Mouse (Mus musculus) spleen, adult 2 months (tissue): Measurements from ENCODE around the gene Gm28539. TPM values are rescaled to one million over a fixed set of nuclear protein-coding genes. Genes with fewer than 3 reads are reported as not detected.
"Not testable (repeated sequence)": the region's sequence is repeated elsewhere in the genome, so short reads cannot be mapped to it uniquely, and the experiment has no call there.

Source experiments
- DNase-seq, 2 experiments: peaks; one replicate each; pipeline versions ENCODE4 v3.0.0 to v3.0.0-alpha.2; 2012 to 2021; ENCODE audit warnings: low spot score in 2 of 2, low read depth in 1 of 2
- H3K27ac ChIP-seq: fragments of 200-500 bp; 2 replicates; pipeline ENCODE4 v1.5.1; 2012; ENCODE audit warnings: low read length, inconsistent platforms; ENCODE audit not compliant: insufficient read depth
- H3K27me3 ChIP-seq: fragments of 200-500 bp; 2 replicates; pipeline ENCODE4 v1.6.1; 2012; ENCODE audit warnings: mild to moderate bottlenecking, moderate library complexity, low read length, inconsistent platforms; ENCODE audit not compliant: control insufficient read depth, insufficient read depth
- H3K36me3 ChIP-seq: fragments of 200-500 bp; 2 replicates; pipeline ENCODE4 v1.6.1; 2012; ENCODE audit warnings: mild to moderate bottlenecking, low read length, inconsistent platforms; ENCODE audit not compliant: control insufficient read depth, insufficient read depth
- H3K4me1 ChIP-seq: fragments of 200-500 bp; 2 replicates; pipeline ENCODE4 v1.6.1; 2011; ENCODE audit warnings: inconsistent platforms; ENCODE audit not compliant: control insufficient read depth, insufficient read depth, insufficient read length
- H3K4me3 ChIP-seq: fragments of 200-500 bp; 2 replicates; pipeline ENCODE4 v1.5.1; 2011; ENCODE audit warnings: mild to moderate bottlenecking, inconsistent platforms; ENCODE audit not compliant: insufficient read depth, insufficient read length; ENCODE audit errors: extremely low read depth
- CTCF ChIP-seq: fragments of 200-500 bp; IDR thresholded peaks from 2 replicates; pipeline ENCODE4 v1.5.1; 2011; ENCODE audit warnings: mild to moderate bottlenecking, inconsistent platforms; ENCODE audit not compliant: insufficient read depth, insufficient read length, insufficient replicate concordance; ENCODE audit errors: extremely low read depth
- POLR2A ChIP-seq: fragments of 200-500 bp; IDR thresholded peaks from 2 replicates; pipeline ENCODE4 v1.6.1; 2011; ENCODE audit warnings: low read depth, low read length, inconsistent platforms
- WGBS: fragments of 180-500 bp; shearing (Covaris S2); methylation state at CpG from one replicate; pipeline ENCODE4 v1.1.7; 2018; 5-methylcytosine and 5-hydroxymethylcytosine counted together
- polyA plus RNA-seq: library from polyadenylated mRNA; depleted of rRNA; stranded (reverse); fragments of >200 nt; gene quantifications from 2 replicates; pipeline ENCODE4 v1.2.3, GENCODE M21; 2012

The Gm28539 gene
- polyA plus RNA-seq, 1 experiment: 1.9 TPM

GRCm38 (mm10) chr16:18952813-18953212 is 116.4 kb downstream of the Gm28539 start:
- H3K27ac ChIP-seq: no peak overlapping the region
- H3K27me3 ChIP-seq: no peaks in the 10 kb centered on the region
- TF ChIP-seq POLR2A (no peak), CTCF (no peak)
- H3K36me3 ChIP-seq: peaks cover 55% of the 10 kb centered on the region
- no peak overlapping the region for H3K4me3 ChIP-seq
- H3K4me1 ChIP-seq: no peaks in the 10 kb centered on the region
- DNase-seq: no peak

GRCm38 (mm10) chr16:18955070-18955469 is 118.7 kb downstream of the Gm28539 start:
- DNase-seq: no peak
- Histone ChIP-seq H3K36me3 (peaks cover 41% of the 10 kb centered on the region), H3K4me1 (no peaks in the 10 kb centered on the region), H3K27ac (no peak overlapping the region), H3K4me3 (no peak overlapping the region), H3K27me3 (no peaks in the 10 kb centered on the region)
- WGBS: 93% methylated on average over 3 of the region's 3 CpGs
- TF ChIP-seq CTCF (no peak), POLR2A (no peak)

GRCm38 (mm10) chr16:18963486-18963885 is 127.1 kb downstream of the Gm28539 start:
- DNase-seq: no peak
- H3K36me3 ChIP-seq: peaks cover 20% of the 10 kb centered on the region
- TF ChIP-seq POLR2A (no peak), CTCF (no peak)
- no peaks in the 10 kb centered on the region for H3K27me3 ChIP-seq
- no peaks in the 10 kb centered on the region; the same call in 1 of the 2 replicates for H3K4me1 ChIP-seq
- no peak overlapping the region for H3K4me3 ChIP-seq
- H3K27ac ChIP-seq: no peak overlapping the region

GRCm38 (mm10) chr16:18969420-18970128 is 133.2 kb downstream of the Gm28539 start:
- WGBS: 94% methylated on average over 9 of the region's 9 CpGs
- Histone ChIP-seq H3K27me3 (no peaks in the 10 kb centered on the region), H3K4me1 (no peaks in the 10 kb centered on the region), H3K27ac (no peak overlapping the region), H3K36me3 (peaks cover 26% of the 10 kb centered on the region), H3K4me3 (no peak overlapping the region)
- TF ChIP-seq CTCF (no peak), POLR2A (no peak)
- no peak for DNase-seq

- Histone ChIP-seq H3K27me3 (no peaks in the 10 kb centered on the region), H3K4me3 (no peak overlapping the region), H3K27ac (no peak overlapping the region), H3K4me1 (no peaks in the 10 kb centered on the region), H3K36me3 (peaks cover 25% of the 10 kb centered on the region)
- no peak for TF ChIP-seq POLR2A
- no peak for DNase-seq
- 89% methylated on average over 3 of the region's 3 CpGs for WGBS
Measured at GRCm38 (mm10) chr16:18970837-18971236, 134.5 kb downstream of the Gm28539 start.

- H3K27me3 ChIP-seq, H3K4me3 ChIP-seq: not testable (repeated sequence)
Measured at GRCm38 (mm10) chr16:18975665-18976064, 139.3 kb downstream of the Gm28539 start.

GRCm38 (mm10) chr16:18976315-18976714 is 139.9 kb downstream of the Gm28539 start:
- H3K4me1 ChIP-seq: no peaks in the 10 kb centered on the region
- 81% methylated on average over 23 of the region's 23 CpGs for WGBS
- TF ChIP-seq POLR2A (no peak), CTCF (no peak)

More at GRCm38 (mm10) chr16:18975665-18976064, 139.3 kb downstream of the Gm28539 start:
- DNase-seq, H3K4me1 ChIP-seq, H3K36me3 ChIP-seq, H3K27ac ChIP-seq: not testable (repeated sequence)
- 91% methylated on average over 23 of the region's 23 CpGs for WGBS

More at GRCm38 (mm10) chr16:18976315-18976714, 139.9 kb downstream of the Gm28539 start:
- no peaks in the 10 kb centered on the region for H3K27me3 ChIP-seq
- no peak for DNase-seq
- H3K4me3 ChIP-seq: no peak overlapping the region
- peaks cover under 1% of the 10 kb centered on the region; the same call in 1 of the 2 replicates for H3K36me3 ChIP-seq
- H3K27ac ChIP-seq: no peak overlapping the region
